Mouse (Mus musculus) spleen, adult 2 months (tissue): ENCODE measurements at regions not wholly inside any gene's neighbourhood (a gene's known extent, or its start where the extent isn't known, plus 50 kb on each side); places are given as distances from the start of the nearest gene placed in this dataset.

Experiments used
- CTCF ChIP-seq: fragments of 200-500 bp; IDR thresholded peaks from 2 replicates; pipeline ENCODE4 v1.5.1; 2011; ENCODE audit warnings: mild to moderate bottlenecking, inconsistent platforms; ENCODE audit not compliant: insufficient read depth, insufficient read length, insufficient replicate concordance; ENCODE audit errors: extremely low read depth
- POLR2A ChIP-seq: fragments of 200-500 bp; IDR thresholded peaks from 2 replicates; pipeline ENCODE4 v1.6.1; 2011; ENCODE audit warnings: low read depth, low read length, inconsistent platforms

DNA sequence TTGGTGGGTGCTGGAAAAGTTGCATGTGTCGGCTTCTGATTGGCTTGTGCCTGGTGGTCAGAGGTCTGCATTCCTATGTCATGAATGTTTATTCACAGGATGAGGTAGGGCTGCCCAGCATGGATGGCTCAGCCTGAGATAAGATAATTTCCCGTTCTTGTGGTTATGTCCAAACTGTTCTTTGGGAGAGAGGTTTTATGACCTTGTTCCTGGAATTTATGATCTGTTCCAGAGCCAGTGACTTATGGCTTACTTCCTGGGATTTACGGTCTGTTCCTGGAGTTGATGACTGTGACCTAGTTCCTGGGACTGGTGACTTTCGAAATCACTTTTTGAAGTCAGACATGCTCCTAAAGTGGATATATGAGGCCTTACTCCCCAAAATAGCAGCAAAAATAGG, 76.4 kb upstream of the Trim24 start:
- TF ChIP-seq POLR2A (no peak), CTCF (no peak)
